Mouse (Mus musculus) ES-Bruce4 (cell line): ENCODE measurements around the gene Mcur1.

Experiments
- EP300 ChIP-seq: IDR thresholded peaks from 2 replicates; pipeline ENCODE4 v1.6.1; 2011; ENCODE audit warnings: low read depth, low read length; ENCODE audit not compliant: insufficient read depth
- POLR2A ChIP-seq: IDR thresholded peaks from one replicate; pipeline ENCODE4 v1.8.1; 2011; ENCODE audit warnings: low read length; ENCODE audit not compliant: insufficient read depth

GRCm38 (mm10) chr13:43549078-43549698 lies 10.8 kb downstream of the Mcur1 start:
- TF ChIP-seq EP300, result no peak
- no peak for TF ChIP-seq POLR2A
